Mouse (Mus musculus) adrenal gland, adult 2 months (tissue): ENCODE results near the gene Mkrn1. TPM values are rescaled to one million over a fixed set of nuclear protein-coding genes. Genes with fewer than 3 reads are reported as not detected.
"Not testable (repeated sequence)": the region's sequence is repeated elsewhere in the genome, so short reads cannot be mapped to it uniquely, and the experiment has no call there.

Experiments used
- DNase-seq: peaks from one replicate; pipeline ENCODE4 v3.0.0; 2021
- polyA plus RNA-seq: library from polyadenylated mRNA; depleted of rRNA; stranded (reverse); fragments of >200 nt; gene quantifications from 2 replicates; pipeline ENCODE4 v1.2.3, GENCODE M21; 2012
- total RNA-seq, 2 experiments: library from RNA; stranded (reverse); gene quantifications; 2 replicates each; pipeline ENCODE4 v1.2.3; 2021

Gene Mkrn1
- total and polyA plus RNA-seq, 3 experiments, result 30.1 to 69.7 (median 67.9) TPM

GRCm38 (mm10) chr6:39433174-39433573 is 12.9 kb upstream of the Mkrn1 start:
- no peak for DNase-seq

GRCm38 (mm10) chr6:39430722-39431121 is 10.5 kb upstream of the Mkrn1 start:
- no peak for DNase-seq

- DNase-seq, result no peak
Observed at GRCm38 (mm10) chr6:39429007-39429788, 8.9 kb upstream of the Mkrn1 start.

- DNase-seq, result no peak
Observed at GRCm38 (mm10) chr6:39427276-39428003, 7.2 kb upstream of the Mkrn1 start.

- DNase-seq, result no peak
Observed at GRCm38 (mm10) chr6:39426725-39427124, 6.5 kb upstream of the Mkrn1 start.

- DNase-seq, result no peak
Observed at GRCm38 (mm10) chr6:39425181-39425580, 4.9 kb upstream of the Mkrn1 start.

- DNase-seq, result no peak
Observed at GRCm38 (mm10) chr6:39423686-39424085, 3.4 kb upstream of the Mkrn1 start.

GRCm38 (mm10) chr6:39423130-39423551 is 2.9 kb upstream of the Mkrn1 start:
- DNase-seq, result no peak

GRCm38 (mm10) chr6:39420867-39421266 is 605 bp upstream of the Mkrn1 start:
- no peak for DNase-seq

GRCm38 (mm10) chr6:39419386-39419850 is 844 bp downstream of the Mkrn1 start:
- DNase-seq, result no peak

GRCm38 (mm10) chr6:39416654-39417053 is 3.6 kb downstream of the Mkrn1 start:
- not testable (repeated sequence) for DNase-seq

- DNase-seq, result peak; percentile 65
Observed at GRCm38 (mm10) chr6:39415762-39416161, 4.5 kb downstream of the Mkrn1 start.

GRCm38 (mm10) chr6:39414106-39414505 is 6.2 kb downstream of the Mkrn1 start:
- DNase-seq, result no peak

- peak; percentile 54 for DNase-seq
Observed at GRCm38 (mm10) chr6:39406480-39406879, 13.8 kb downstream of the Mkrn1 start.

GRCm38 (mm10) chr6:39403136-39403535 is 17.1 kb downstream of the Mkrn1 start:
- no peak for DNase-seq

- DNase-seq, result no peak
Observed at GRCm38 (mm10) chr6:39400343-39400742, 19.9 kb downstream of the Mkrn1 start.

GRCm38 (mm10) chr6:39398342-39398741 is 21.9 kb downstream of the Mkrn1 start:
- no peak for DNase-seq

- no peak for DNase-seq
Observed at GRCm38 (mm10) chr6:39397046-39397445, 23.2 kb downstream of the Mkrn1 start.

- DNase-seq, result no peak
Observed at GRCm38 (mm10) chr6:39395916-39396315, 24.3 kb downstream of the Mkrn1 start.

GRCm38 (mm10) chr6:39395471-39395870 is 24.8 kb downstream of the Mkrn1 start:
- no peak for DNase-seq

GRCm38 (mm10) chr6:39389988-39390387 is 30.3 kb downstream of the Mkrn1 start:
- DNase-seq, result no peak

GRCm38 (mm10) chr6:39381125-39381880 is 39.0 kb downstream of the Mkrn1 start, which contains the start of gene Rab19:
Rab19 (plus strand) TSS chr6:39381175.
- peak; percentile 42 for DNase-seq
